Mouse (Mus musculus): Measurements from ENCODE around the gene Nms.

Nms gene

DNA sequence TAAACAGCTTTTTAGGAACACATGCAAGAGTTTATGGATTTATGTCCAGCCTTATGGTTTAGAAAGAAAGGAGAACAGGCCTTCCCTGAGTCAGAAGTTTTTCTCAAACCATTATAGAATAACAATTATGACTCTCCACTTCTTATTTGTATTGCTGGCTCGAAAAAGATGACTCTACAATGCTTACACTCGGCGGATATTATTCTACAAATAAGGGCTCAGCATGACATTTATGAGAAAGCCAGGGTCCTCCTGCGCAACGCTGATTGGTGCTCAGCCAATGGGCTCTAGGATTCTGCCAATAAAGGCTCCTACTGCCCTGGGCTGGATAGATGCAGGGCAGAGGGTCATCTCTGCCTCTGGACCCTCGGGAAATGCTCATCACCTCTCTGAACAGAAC, at the start of gene Nms:
TSS of gene Nms (plus strand) at position 301 of the 400 bp plus-strand sequence.
- WGBS, result 84% methylated on average over 6 of the region's 6 CpGs

DNA sequence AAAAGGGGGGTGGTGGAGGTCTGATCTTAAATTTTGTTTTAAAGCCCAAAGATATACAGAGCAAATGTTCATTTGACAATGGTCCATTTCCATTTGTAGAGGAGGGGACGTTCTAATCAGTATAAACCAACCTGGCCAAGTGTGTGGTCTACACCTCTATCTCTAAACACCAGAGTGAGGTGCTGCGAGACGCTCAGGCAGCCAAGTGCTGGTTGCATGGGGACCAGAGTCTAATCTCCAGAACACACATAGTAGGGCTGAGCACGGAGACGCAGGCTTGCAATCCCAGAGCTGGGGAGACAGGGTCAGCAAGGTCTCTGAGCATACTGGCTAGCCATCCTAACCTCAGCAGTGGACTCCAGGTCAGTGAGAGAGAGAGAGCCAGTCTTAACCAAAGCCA, 47.5 kb upstream of the Nms start:
- 97% methylated on average over 5 of the region's 5 CpGs for WGBS

DNA sequence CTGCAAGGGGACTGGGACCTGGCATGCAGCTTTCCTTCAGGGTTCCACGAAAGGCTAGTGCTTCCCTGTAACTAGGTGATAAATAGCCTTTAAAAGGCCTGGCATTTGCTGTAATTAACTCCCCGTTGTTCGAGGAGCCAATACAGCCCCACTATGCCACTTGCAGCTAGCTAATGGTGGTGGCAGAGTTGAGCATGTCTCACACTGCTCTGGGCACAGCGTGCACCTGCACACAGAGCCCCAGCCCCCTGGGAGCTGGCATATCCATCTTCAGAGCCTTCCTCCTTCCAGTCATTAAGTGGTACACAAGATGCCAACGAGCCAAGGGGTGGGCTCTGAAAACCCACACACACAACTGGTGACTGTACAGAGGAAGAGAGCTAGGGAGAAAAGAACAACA, 45.9 kb upstream of the Nms start:
- 53% methylated on average over 5 of the region's 5 CpGs for WGBS

DNA sequence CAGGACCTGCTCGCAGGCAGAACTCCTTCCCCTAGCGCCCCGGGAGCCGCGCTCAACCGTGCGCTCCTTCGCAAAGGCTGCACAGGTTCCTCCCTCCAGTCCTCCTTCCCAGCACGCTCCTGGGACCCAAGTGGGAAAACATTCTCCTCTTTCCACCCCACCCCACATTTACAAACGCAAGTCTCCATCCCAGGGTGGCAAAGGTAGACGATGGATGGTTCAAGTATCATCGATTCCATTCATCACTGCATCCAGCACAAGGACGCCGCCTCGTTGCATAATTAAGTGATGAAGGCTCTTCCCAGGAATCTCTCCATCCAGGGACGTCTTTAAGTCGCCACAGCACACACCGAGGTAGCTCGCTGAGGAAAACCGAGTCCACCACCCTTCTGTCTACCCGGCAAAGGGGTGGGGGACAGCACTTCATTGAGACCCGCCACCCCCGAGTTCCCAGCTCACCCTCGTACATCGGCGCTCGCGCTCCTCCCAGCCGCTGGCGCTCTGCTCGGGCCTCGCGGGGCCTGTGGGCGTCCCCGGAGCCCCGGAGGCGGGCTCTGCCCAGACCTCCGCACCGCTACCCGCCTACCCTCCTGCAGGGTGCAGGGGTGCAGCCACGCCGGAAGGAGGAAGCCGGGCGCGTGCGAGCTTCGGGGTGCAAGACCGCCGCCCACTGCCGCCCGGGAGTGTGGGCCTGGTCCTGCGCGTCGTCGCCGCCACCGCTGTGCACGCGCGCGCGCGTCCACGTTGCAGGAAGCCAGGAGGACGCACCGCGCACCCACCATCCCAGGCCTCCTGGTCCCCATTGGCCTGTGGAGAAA, 41.3 kb upstream of the Nms start, which contains the start of gene Chst10:
TSS of gene Chst10 (minus strand) at position 731 of the 818 bp plus-strand sequence.
- under 1% methylated on average over 67 of the region's 67 CpGs for WGBS

DNA sequence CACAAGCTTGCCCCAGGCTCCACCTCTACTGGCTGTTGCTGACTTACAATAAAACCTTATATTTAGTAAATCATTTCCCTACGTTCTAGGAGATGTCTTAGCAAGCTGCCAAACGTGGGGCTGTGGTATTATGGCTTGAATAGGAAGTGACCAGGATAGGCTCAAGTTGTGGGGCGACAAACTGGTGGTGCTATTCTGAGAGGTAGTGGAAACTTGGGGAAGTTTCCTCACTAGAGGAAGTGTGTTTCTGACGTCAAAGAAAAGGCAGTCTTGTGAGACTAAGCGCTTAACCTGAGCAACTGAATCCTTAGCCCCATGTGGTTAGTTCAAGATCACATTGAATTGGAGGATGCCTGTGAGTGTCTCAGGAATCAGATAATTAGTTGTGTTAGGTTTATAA, 36.4 kb upstream of the Nms start:
- 51% methylated on average over 5 of the region's 5 CpGs for WGBS

DNA sequence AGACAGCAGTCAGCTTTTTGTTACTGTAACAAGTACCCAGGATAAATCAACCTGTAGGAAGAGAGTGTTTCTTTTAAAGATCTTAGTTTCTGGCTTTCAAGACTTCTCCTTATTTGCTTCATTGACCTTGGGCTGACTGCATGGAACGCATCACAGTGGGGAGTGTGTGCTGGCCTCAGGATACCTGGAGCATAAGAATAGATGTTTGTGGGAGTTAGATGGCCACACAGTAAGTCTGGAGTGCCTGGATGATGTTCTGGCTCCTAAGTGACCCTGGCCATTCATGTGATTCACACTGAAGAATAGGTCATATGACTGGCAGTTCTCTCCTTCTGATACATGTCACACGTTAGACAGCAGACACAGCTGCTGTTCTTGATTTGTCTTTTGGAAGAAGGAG, 35.0 kb upstream of the Nms start:
- 85% methylated on average over 2 of the region's 2 CpGs for WGBS

DNA sequence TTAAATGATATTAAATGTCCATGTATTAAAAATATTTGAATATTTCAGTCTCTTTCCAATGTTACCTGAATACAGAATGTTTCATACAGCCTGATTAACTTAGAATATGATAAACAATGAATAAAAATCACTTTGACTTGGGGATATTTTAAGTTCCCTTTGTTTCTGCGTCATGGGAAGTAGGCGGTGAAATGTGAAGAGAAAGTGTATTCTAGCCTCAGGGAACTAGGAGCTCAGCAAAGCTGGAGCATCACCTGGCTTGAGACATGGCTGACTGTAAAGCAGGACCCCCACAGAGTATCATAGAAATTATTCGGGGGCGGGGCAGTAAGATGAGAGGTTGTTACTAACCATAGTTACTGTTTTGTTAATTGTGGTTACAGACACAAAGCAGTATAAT, 10.0 kb upstream of the Nms start:
- 55% methylated on average over 4 of the region's 4 CpGs for WGBS

DNA sequence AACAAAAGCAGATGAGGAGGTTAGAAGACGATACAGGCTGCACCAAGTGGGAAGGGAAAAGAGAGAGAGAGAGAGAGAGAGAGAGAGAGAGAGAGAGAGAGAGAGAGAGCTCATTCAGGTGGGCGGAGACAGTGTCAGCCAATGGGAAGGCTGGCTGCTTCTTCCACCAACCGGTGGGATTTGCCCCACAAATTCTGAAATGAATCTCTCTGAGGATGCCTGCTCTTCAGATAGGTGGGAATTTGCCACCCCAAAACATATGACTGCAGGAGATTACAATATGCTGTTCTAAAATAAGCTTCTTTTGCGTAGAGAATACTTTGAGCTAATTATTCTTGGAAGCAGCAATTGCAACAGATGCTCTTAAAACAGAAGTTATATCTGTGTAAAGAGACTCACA, 9.5 kb upstream of the Nms start:
- 47% methylated on average over 4 of the region's 4 CpGs for WGBS

DNA sequence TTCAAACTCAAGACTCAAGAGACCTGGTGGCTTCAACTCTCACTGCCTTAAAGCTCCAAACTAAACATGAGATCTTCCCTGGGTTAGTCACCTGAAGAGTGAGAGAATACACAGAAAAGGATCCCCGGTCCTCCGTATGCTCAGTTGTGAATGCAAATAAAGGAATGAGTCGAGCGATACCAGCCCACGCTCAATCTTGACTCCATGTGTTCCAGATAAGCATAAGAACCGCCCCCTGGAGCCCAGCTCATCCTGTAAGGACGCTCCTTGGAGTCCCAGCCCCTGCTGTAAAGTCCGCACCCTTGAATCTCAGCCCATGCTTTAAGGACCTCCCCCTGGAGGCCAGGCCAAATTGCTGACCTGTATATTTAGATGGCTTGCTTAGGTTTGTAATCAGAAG, 8.2 kb upstream of the Nms start:
- WGBS, result 42% methylated on average over 8 of the region's 8 CpGs

DNA sequence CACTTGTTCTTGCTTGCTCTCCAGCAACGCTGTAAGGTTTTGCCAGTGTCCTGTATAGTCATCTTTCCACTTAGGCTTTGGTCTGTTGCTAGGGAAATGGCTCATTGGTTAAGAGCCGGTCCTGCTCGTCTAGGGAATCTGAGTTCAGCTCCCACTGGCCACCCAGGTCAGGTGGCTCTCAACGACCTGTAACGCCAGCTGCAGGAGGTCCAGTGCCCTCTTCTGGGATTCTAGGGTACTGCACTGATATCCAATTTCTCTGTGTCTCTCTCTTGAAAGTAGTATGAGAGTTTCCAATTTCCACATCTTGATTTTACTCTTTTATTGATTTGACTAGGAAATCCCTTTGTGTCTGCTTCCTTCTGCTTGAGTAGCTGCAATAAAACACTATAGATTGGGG, 4.3 kb upstream of the Nms start:
- WGBS, result 32% methylated on average over 5 of the region's 5 CpGs

DNA sequence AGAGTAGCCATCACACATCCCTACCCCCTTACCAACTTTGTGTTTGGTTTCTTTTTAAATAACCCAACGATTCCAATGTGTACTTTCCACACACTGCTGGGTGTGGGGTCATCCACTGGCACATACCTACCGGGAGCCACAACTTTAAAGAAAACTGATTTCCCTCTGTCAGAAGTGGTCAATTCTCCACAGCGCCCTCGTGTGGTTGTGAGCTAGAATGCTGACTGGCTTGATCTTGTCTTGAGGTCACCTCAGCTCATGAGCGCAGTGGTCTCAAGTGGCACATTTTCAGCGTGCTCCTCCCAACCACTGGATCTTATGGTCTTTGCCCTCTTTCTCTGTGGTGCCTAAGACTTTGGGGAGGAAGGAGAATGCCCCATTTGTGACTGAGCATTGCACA, 2.2 kb upstream of the Nms start:
- WGBS, result 26% methylated on average over 6 of the region's 6 CpGs

DNA sequence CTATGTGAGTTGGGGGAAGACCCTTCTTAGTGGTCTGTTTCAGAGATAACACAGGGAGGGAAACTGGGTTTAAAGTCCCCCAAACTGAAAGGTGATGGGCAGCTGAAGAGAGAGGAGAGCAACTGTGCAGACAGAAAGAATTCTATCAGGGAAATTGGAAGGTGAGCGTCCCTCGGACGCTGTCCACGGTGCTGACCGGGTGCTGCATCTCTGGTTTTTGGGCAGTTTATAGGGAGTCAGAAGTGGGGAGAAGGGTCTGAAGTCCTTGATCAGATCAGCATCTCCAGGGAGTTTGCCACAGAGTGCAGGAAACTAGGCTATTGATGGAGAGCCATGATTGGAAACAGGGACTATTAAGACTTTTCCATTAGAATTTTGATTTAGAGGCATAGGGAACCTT, 659 bp downstream of the Nms start:
- WGBS, result 34% methylated on average over 5 of the region's 5 CpGs

DNA sequence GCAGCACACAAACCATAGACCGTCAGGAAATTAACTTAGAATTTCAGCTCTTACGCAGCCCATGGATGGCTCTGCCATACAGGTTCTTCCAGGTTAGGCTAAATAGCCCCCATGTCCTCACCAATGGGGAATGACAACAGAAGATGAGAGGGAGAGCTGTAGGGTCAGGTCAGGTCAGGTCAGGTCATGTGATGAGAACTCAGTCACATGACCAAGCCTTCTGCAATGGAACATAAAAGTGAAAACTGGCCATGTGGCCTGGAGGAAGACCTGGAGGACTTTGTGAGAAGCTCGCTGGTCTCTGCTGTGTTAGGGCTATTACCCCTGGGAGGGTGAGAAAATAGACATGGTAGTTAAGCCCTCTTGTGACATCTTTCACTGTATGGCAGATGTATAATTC, 17.5 kb downstream of the Nms start:
- 77% methylated on average over 3 of the region's 3 CpGs for WGBS

DNA sequence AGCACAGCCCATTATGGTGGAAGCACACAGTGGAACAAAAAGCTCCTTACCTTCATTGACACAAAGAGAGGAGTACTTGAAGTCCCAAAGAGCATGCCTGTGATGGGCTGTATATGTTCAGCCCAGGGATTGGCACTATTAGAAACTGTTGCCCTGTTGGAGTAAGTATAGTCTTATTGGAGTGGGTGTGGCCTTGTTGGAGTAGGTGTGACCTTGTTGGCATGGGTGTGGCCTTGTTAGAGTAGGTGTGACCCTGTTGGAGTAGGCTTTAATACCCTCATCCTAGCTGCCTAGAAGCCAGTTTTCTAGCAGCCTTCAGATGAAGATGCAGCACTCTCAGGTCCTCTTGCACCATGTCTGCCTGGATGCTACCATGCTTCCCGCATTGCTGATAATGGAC, 30.2 kb downstream of the Nms start:
- 97% methylated on average over 1 of the region's 1 CpGs for WGBS

DNA sequence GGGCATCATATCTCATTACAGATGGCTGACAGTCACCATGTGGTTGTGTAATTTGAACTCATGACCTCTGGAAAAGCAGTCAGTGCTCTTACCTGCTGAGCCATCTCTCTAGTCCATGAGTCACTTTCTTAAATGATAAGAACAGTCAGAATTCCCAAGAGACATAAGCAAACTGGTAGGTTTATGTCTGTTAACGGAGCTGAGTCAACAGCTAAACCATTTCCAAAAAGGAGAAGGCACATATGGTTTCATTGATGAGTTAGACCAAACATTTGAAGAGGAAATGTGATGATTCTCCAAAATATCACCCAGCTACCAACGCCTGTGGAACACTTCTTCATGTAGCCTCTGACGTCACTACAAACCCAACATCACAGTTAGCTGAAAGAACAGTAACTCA, 32.8 kb downstream of the Nms start:
- WGBS, result 45% methylated on average over 3 of the region's 3 CpGs

DNA sequence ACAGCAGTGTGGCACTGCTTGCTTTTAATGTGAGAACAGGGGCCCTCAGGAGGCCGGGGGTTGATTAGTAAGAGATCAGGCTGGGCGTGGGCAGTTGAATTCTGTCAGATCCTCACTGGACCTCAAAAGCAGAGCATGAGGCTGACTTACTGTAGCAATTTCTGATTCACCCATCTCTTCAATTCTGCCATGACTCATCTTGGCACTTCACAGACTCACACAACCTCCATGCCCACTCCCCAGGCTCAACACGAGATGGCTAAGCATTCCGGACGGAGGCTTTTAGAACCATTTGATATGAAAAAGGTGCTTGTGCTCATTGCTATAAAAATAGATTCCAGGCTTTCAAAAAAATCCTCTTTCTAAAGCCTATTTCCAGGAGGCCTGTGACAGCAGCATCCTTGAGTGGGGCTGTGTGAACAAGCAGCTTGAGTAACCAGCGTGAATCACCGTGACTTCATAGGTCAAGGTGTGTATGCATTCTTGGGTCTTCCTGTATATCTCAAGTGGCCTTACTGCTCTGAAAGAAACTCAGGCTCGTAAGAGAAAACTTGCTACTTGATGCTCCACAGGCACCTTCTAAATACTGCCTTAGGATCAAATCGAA, 34.1 kb downstream of the Nms start:
- 54% methylated on average over 9 of the region's 9 CpGs for WGBS

DNA sequence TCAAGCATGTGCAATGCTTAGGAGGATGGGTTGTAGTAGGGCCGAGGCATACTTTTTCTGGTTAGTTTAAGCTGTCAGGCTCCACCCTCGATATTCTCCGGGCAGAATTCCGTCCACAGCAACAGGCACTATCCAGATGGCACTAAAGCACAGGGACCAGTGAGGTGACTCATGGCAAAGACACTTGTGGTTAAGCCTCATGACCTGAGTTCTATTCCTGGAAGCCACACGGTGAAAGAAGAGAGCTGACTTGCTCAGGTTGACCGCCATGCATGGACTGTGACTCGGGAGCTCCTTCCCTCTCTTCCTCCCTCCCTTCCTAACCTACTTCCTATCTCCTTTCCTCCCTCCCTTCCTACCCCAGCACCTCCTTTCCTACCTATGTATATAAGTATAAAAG, 41.0 kb downstream of the Nms start:
- 68% methylated on average over 7 of the region's 7 CpGs for WGBS

DNA sequence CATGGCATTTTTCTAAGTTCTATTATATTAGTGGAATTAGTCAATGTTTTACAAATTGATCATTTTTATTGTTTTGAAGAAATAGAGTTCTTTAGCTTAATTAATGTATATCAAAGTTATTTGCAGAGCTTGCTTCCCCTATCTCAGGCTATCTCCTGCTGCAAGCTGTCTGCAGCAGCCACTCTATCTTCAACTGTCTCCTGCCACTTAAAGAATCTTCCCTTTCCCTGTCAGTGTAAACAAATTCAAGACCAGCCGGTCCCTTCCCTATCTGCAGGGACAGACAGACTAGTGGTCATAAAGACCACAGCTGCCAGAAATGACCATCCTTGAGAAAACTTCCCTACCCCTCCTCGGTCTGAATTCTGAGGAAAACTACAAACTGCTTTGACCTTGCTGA, 44.9 kb downstream of the Nms start:
- 77% methylated on average over 2 of the region's 2 CpGs for WGBS

DNA sequence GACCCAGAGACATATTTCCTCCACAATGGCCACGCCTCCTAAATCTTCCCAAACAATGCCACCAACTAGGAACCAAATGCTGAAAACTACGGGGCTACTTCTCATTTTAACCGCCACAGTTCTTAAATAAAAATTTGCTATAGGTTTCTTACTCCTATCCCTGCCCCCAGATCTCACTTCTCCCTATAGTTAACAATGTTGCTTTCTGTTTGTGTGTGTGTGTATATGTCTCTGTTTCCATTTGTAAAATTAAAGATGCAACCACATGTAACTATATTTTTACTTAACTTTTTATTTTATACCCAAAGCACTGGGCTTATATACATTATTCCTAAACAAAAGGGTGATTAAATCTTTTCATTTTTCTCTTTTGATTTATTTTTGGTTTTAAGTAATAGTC, 46.4 kb downstream of the Nms start, which contains the start of gene Pdcl3:
TSS of gene Pdcl3 (plus strand) at position 301 of the 400 bp plus-strand sequence.
- 94% methylated on average over 3 of the region's 3 CpGs for WGBS

DNA sequence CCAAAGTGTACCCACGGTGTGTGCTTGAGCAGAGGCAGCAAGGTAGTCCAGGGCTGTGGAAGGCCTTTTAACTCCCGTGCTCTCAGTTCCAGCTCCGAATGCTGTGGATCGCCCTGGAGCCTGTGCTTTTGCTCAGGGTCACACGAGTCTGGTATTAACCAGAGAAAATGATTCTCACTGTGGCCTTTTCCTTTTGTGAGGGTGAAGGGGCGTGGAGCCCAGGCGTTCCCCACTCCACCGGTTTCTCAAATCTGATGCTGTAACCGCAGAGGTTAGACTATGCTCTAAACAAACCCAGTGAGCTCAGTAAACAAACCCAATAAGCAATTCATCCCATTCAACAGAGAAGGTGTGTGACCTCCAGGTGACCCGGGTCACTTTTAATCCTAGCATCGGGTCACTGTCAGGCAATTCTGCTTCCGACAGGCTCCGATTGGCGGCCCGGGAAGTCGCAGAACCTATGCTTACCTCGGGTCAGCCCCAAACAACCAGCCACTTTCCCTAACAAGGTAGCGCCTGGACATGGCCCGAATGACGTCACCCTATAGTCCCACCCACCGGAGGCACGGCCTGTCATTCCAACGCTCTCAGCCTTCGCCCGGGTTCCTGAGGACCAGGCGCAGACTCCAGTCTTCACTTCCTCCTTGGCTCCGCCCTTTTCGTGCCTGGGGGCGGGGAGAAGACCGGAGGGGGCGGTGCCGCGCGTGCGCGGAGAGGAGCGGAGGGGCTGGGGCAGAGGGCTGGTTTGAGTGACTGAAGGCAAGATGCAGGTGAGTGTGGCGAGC, 48.3 kb downstream of the Nms start:
- 4% methylated on average over 38 of the region's 38 CpGs for WGBS

DNA sequence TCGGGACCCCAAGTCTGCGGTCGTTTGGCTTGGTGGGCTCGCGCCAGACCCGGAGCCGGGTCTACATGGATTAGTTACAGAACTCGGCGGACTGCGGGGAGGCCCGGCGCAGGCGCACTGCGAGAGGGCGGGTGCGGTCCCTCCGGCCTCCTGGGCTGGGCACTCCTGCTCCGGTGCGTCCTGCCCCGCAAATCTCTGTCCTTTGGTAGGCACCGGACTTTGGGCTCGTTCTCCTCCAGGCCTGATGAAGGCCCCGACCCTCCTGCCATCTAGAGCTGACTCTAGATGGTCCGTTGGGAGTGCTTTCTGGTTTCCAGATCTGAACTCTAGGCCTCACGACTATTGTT, 48.9 kb downstream of the Nms start:
- under 1% methylated on average over 25 of the region's 25 CpGs for WGBS

DNA sequence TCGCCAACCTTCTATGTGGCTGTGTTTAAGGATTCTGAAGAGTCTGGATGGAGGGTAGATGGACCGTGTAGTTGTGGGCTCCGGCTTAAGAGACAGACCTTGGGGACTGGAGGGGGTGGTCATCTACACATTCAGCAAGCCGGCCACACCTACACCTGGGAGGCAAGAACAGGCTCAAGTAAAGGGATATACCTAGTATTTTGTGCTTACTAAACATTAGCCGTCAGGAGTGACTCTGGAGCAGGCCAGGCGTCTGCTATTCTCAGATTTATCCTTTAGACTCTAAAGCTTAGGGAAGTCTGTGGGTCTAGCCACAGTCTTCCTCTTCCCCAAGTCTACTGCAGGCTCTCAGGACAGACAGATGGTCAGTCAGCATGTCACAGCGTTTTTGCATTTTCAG, 49.4 kb downstream of the Nms start:
- WGBS, result 21% methylated on average over 7 of the region's 7 CpGs

DNA sequence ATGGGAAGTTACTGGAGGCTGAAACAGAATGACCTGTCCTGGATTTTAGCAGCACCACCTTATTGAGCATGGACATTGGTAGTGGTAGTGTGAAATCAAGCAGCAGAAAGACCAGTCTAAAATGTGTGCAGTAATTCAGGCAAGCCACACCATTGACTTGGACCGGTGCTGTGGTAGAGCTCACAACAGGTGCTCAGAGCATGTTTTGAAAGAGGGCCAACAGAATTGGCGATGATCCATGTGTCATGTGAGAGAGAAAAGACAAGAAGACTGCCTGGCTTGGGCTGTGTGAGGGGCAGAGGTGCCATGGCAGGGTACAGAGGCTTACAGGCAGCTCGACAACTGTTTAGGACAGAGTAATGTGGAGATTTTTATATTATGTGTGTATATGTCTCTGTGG, 53.4 kb downstream of the Nms start:
- 57% methylated on average over 3 of the region's 3 CpGs for WGBS
